Mouse (Mus musculus) hindbrain, postnatal 0 days (tissue): Measurements from ENCODE around the gene Pla2g2c. TPM values are rescaled to one million over a fixed set of nuclear protein-coding genes. Genes with fewer than 3 reads are reported as not detected.

Source experiments
- ATAC-seq: fragments of 200-750 bp; cut with Nextera tagmentation; 2 replicates; pipeline ENCODE4 v1.8.0; 2017; ENCODE audit warnings: mild to moderate bottlenecking, moderate TSS enrichment, moderate library complexity
- DNase-seq: peaks from one replicate; pipeline ENCODE4 v3.0.0-alpha.2; 2015; ENCODE audit warnings: low spot score
- H3K27ac ChIP-seq: fragments of 300-500 bp; sonication (generic); 2 replicates; pipeline ENCODE4 v1.5.1; 2014; ENCODE audit warnings: mild to moderate bottlenecking
- H3K27me3 ChIP-seq: fragments of 300-500 bp; sonication (generic); 2 replicates; pipeline ENCODE4 v1.6.1; 2014; ENCODE audit warnings: low read length, mixed read lengths; ENCODE audit not compliant: insufficient read depth
- H3K36me3 ChIP-seq: fragments of 300-500 bp; sonication (generic); 2 replicates; pipeline ENCODE4 v1.6.1; 2014; ENCODE audit warnings: low read length, mixed read lengths; ENCODE audit not compliant: insufficient read depth
- H3K4me1 ChIP-seq: fragments of 300-500 bp; sonication (generic); 2 replicates; pipeline ENCODE4 v1.6.1; 2014; ENCODE audit warnings: antibody characterized with exemption, low read length, mixed read lengths; ENCODE audit not compliant: insufficient read depth
- H3K4me2 ChIP-seq: fragments of 300-500 bp; sonication (generic); 2 replicates; pipeline ENCODE4 v1.6.1; 2014; ENCODE audit warnings: low read depth, mild to moderate bottlenecking, low read length, moderate library complexity, mixed read lengths
- H3K4me3 ChIP-seq: fragments of 300-500 bp; sonication (generic); 2 replicates; pipeline ENCODE4 v1.5.1; 2014; ENCODE audit warnings: low read length
- H3K9ac ChIP-seq: fragments of 300-500 bp; sonication (generic); replicated peaks from 2 replicates; pipeline ENCODE4 v1.6.1; 2014; ENCODE audit warnings: mild to moderate bottlenecking, low read length, moderate library complexity, mixed read lengths
- H3K9me3 ChIP-seq: fragments of 300-500 bp; sonication (generic); 2 replicates; pipeline ENCODE4 v1.6.1; 2016; ENCODE audit warnings: low read length, mixed read lengths
- CTCF ChIP-seq: IDR thresholded peaks from 2 replicates; pipeline ENCODE4 v1.5.1; 2016; ENCODE audit warnings: antibody characterized with exemption, control low read depth, low read depth
- WGBS: fragments of 180-500 bp; shearing (Covaris S2); extraction: QIAGEN DNeasy Blood & Tissue Kit; methylation state at CpG from one replicate; pipeline ENCODE4 v1.1.7; 2014; 5-methylcytosine and 5-hydroxymethylcytosine counted together
- polyA plus RNA-seq: library from polyadenylated mRNA; unstranded; fragments of >200 nt; fragmentation: Nextera tagmentation; extraction: Ambion mirVana; gene quantifications from 2 replicates; pipeline ENCODE4 v1.2.1, GENCODE M21; 2015
- total RNA-seq: library from RNA; depleted of rRNA; stranded (reverse); fragments of >200 nt; gene quantifications from 2 replicates; pipeline ENCODE4 v1.2.3, GENCODE M21; 2014; rRNA removed

Gene Pla2g2c
- total and polyA plus RNA-seq, 2 experiments from 2014 or later: 0.26 to 0.93 TPM

DNA sequence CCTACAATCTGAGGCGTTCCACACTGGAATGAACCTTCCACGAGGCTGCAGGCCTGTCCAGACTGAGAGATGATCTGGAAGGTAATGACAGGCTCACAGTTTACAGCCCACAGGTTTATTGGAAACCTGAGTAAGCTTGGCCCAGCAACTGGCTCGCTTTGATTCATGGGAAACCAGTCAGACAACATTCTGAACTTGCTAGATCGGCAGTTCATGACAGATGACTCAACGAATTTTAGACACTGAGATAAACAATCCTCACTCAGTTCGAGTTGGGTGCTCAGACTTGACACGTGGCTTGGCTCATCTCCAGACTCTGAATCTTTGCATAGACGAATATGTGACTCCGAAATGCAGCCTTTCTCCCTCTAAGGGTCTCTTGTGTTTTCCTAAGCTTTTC, 68.0 kb downstream of the Pla2g2c start:
- no peaks in the 10 kb centered on the region for H3K27me3 ChIP-seq
- no peaks in the 10 kb centered on the region for H3K9me3 ChIP-seq
- WGBS: 66% methylated on average over 9 of the region's 9 CpGs
- no peak overlapping the region for H3K4me3 ChIP-seq
- TF ChIP-seq CTCF: no peak
- no peak overlapping the region for H3K9ac ChIP-seq
- no peak overlapping the region for H3K4me2 ChIP-seq
- H3K36me3 ChIP-seq: no peaks in the 10 kb centered on the region
- no peaks in the 10 kb centered on the region for H3K4me1 ChIP-seq
- ATAC-seq (no peak), DNase-seq (no peak)
- no peak overlapping the region for H3K27ac ChIP-seq

GRCm38 (mm10) chr4:138793276-138793675, 68.7 kb downstream of the Pla2g2c start:
- Histone ChIP-seq H3K27ac (no peak overlapping the region), H3K4me2 (no peak overlapping the region), H3K4me1 (no peaks in the 10 kb centered on the region), H3K4me3 (no peak overlapping the region), H3K9me3 (no peaks in the 10 kb centered on the region), H3K36me3 (no peaks in the 10 kb centered on the region), H3K9ac (no peak overlapping the region), H3K27me3 (no peaks in the 10 kb centered on the region)
- 57% methylated on average over 2 of the region's 2 CpGs for WGBS
- peak; percentile 73 for TF ChIP-seq CTCF
- ATAC-seq (0 out of 2 replicates have a peak, but pooled peaks have one; percentile 4), DNase-seq (peak; percentile 67)

GRCm38 (mm10) chr4:138794344-138794743, 69.8 kb downstream of the Pla2g2c start:
- Histone ChIP-seq H3K36me3 (no peaks in the 10 kb centered on the region), H3K4me1 (no peaks in the 10 kb centered on the region), H3K4me3 (no peak overlapping the region), H3K4me2 (no peak overlapping the region), H3K27ac (no peak overlapping the region), H3K9me3 (no peaks in the 10 kb centered on the region), H3K27me3 (no peaks in the 10 kb centered on the region), H3K9ac (no peak overlapping the region)
- no peak for TF ChIP-seq CTCF
- ATAC-seq (no peak), DNase-seq (no peak)
- 90% methylated on average over 6 of the region's 6 CpGs for WGBS

Other genes starting within 250 kb of the Pla2g2c start
- 8.0 and 9.0 TPM in 2 replicates for gene Vwa5b1, start 88.9 kb upstream of the Pla2g2c start, total RNA-seq
- gene Vwa5b1, start 88.9 kb upstream of the Pla2g2c start, polyA plus RNA-seq: 2.3 and 2.7 TPM in 2 replicates
- gene Ubxn10, start 12.4 kb downstream of the Pla2g2c start, total RNA-seq: 6.9 and 8.9 TPM in 2 replicates
- gene Ubxn10, start 12.4 kb downstream of the Pla2g2c start, polyA plus RNA-seq: 3.1 and 3.3 TPM in 2 replicates
- not detected in 2 replicates for gene Pla2g2f, start 32.8 kb downstream of the Pla2g2c start, total RNA-seq
- gene Pla2g2f, start 32.8 kb downstream of the Pla2g2c start, polyA plus RNA-seq: 0.09 and 0.11 TPM in 2 replicates
- 0.14 and 0.31 TPM in 2 replicates for gene Pla2g2d, start 50.9 kb downstream of the Pla2g2c start, total RNA-seq
- 0.71 and 0.76 TPM in 2 replicates for gene Pla2g2d, start 50.9 kb downstream of the Pla2g2c start, polyA plus RNA-seq
- 0.94 TPM in 1 of 2 replicates, not detected in the other for gene Pla2g5, start 138.7 kb downstream of the Pla2g2c start, total RNA-seq
- gene Pla2g5, start 138.7 kb downstream of the Pla2g2c start, polyA plus RNA-seq: 1.1 and 1.9 TPM in 2 replicates
- gene Gm13030, start 149.2 kb downstream of the Pla2g2c start, total RNA-seq: not detected in 2 replicates
- not detected in 2 replicates for gene Gm13030, start 149.2 kb downstream of the Pla2g2c start, polyA plus RNA-seq
- gene Pla2g2e, start 153.2 kb downstream of the Pla2g2c start, total RNA-seq: not detected in 2 replicates
- not detected in 2 replicates for gene Pla2g2e, start 153.2 kb downstream of the Pla2g2c start, polyA plus RNA-seq
- gene Otud3, start 189.2 kb downstream of the Pla2g2c start, total RNA-seq: 4.6 and 6.8 TPM in 2 replicates
- gene Otud3, start 189.2 kb downstream of the Pla2g2c start, polyA plus RNA-seq: 3.8 and 3.9 TPM in 2 replicates
- gene Rnf186, start 242.3 kb downstream of the Pla2g2c start, total RNA-seq: not detected in 2 replicates
- not detected in 2 replicates for gene Rnf186, start 242.3 kb downstream of the Pla2g2c start, polyA plus RNA-seq
- gene Tmco4, start 248.1 kb downstream of the Pla2g2c start, total RNA-seq: 2.8 and 4.0 TPM in 2 replicates
- gene Tmco4, start 248.1 kb downstream of the Pla2g2c start, polyA plus RNA-seq: 1.5 and 2.0 TPM in 2 replicates